Mouse (Mus musculus) cerebellum, adult 2 months (tissue): Measurements from ENCODE around the gene Ccdc173.

ENCODE experiments used
- CTCF ChIP-seq: fragments of 200-500 bp; IDR thresholded peaks from 2 replicates; pipeline ENCODE4 v1.5.1; 2011; ENCODE audit warnings: low read depth, mild to moderate bottlenecking, control low read depth, low read length, moderate library complexity, borderline replicate concordance; ENCODE audit not compliant: insufficient read depth
- POLR2A ChIP-seq: fragments of 200-500 bp; IDR thresholded peaks from 2 replicates; pipeline ENCODE4 v1.6.1; 2011; ENCODE audit warnings: low read length, control low read depth, borderline replicate concordance; ENCODE audit not compliant: insufficient read depth

DNA sequence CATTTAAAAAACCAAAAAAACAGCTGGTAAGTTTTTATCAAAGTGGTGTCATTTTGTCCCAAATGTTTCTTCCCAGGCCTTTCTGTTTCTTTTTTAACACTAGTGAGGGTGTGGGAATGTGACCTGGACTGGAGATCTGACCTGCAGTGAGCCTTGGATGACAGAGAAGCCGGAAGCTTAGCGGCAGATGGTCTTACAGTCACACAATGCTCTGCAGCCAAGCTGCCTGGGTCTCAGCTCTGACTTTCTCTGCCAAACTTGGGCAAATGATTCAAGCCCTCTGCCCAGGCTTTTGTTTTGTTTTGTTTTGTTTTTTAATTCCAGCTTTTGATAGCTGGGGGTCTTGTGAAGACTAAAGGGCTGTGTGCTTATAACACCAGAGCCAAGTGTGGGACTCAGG is 37.0 kb upstream of the Ccdc173 start:
- TF ChIP-seq CTCF, result no peak
- TF ChIP-seq POLR2A, result 0 out of 2 replicates have a peak, but pooled peaks have one; percentile 32
